Mouse (Mus musculus) limb, embryonic 12.5 days (tissue): ENCODE data around the gene Esyt1. TPM values are rescaled to one million over a fixed set of nuclear protein-coding genes. Genes with fewer than 3 reads are reported as not detected.
"Not testable (repeated sequence)": the region's sequence is repeated elsewhere in the genome, so short reads cannot be mapped to it uniquely, and the experiment has no call there.

Experiments used
- ATAC-seq: fragments of 200-750 bp; cut with Nextera tagmentation; 2 replicates; pipeline ENCODE4 v1.8.0; 2017; ENCODE audit warnings: low read depth, moderate TSS enrichment; ENCODE audit not compliant: insufficient number of reproducible peaks, insufficient read depth, low FRiP score, low TSS enrichment
- H3K27ac ChIP-seq: fragments of 300-500 bp; sonication (generic); 2 replicates; pipeline ENCODE4 v1.5.1; 2016; ENCODE audit warnings: mild to moderate bottlenecking, moderate library complexity
- H3K27me3 ChIP-seq: fragments of 300-500 bp; sonication (generic); 2 replicates; pipeline ENCODE4 v1.6.1; 2016; ENCODE audit warnings: mild to moderate bottlenecking, moderate library complexity
- H3K36me3 ChIP-seq: fragments of 300-500 bp; sonication (generic); 2 replicates; pipeline ENCODE4 v1.6.1; 2016; ENCODE audit warnings: mild to moderate bottlenecking, moderate library complexity
- H3K4me1 ChIP-seq: fragments of 300-500 bp; sonication (generic); replicated peaks from 2 replicates; pipeline ENCODE4 v1.6.1; 2016
- H3K4me2 ChIP-seq: fragments of 300-500 bp; sonication (generic); 2 replicates; pipeline ENCODE4 v1.6.1; 2016; ENCODE audit warnings: mild to moderate bottlenecking, moderate library complexity
- H3K4me3 ChIP-seq: fragments of 300-500 bp; sonication (generic); replicated peaks from 2 replicates; pipeline ENCODE4 v1.5.1; 2016; ENCODE audit warnings: mild to moderate bottlenecking
- H3K9ac ChIP-seq: fragments of 300-500 bp; sonication (generic); replicated peaks from 2 replicates; pipeline ENCODE4 v1.6.1; 2016; ENCODE audit warnings: mild to moderate bottlenecking, moderate library complexity
- H3K9me3 ChIP-seq: fragments of 300-500 bp; sonication (generic); 2 replicates; pipeline ENCODE4 v1.6.1; 2016; ENCODE audit warnings: mild to moderate bottlenecking, moderate library complexity
- WGBS: fragments of 180-500 bp; shearing (Covaris S2); methylation state at CpG from one replicate; pipeline ENCODE4 v1.1.7; 2016; 5-methylcytosine and 5-hydroxymethylcytosine counted together
- polyA plus RNA-seq: library from polyadenylated mRNA; unstranded; fragments of >200 nt; fragmentation: Nextera tagmentation; extraction: Ambion mirVana; gene quantifications from 2 replicates; pipeline ENCODE4 v1.2.1, GENCODE M21; 2016

Gene Esyt1
- polyA plus RNA-seq, 1 experiment from 2014 or later = 18.5 TPM

- Histone ChIP-seq H3K27ac (no peak overlapping the region), H3K4me2 (no peak overlapping the region), H3K4me3 (no peak overlapping the region), H3K9ac (no peak overlapping the region), H3K36me3 (peaks cover 47% of the 10 kb centered on the region), H3K27me3 (peaks cover 58% of the 10 kb centered on the region), H3K9me3 (no peaks in the 10 kb centered on the region), H3K4me1 (peaks cover 6% of the 10 kb centered on the region)
- no peak for ATAC-seq
- 19% methylated on average over 6 of the region's 6 CpGs for WGBS
Observed at GRCm38 (mm10) chr10:128516677-128517076, 9.0 kb downstream of the Esyt1 start.

- peak overlapping the region; percentile 40 for H3K4me2 ChIP-seq
- H3K4me3 ChIP-seq = peak overlapping the region; percentile 19
- H3K36me3 ChIP-seq = peaks cover 43% of the 10 kb centered on the region
- H3K9me3 ChIP-seq = no peaks in the 10 kb centered on the region
- 7% methylated on average over 20 of the region's 20 CpGs for WGBS
- H3K27me3 ChIP-seq = peaks cover 51% of the 10 kb centered on the region
- H3K4me1 ChIP-seq = peaks cover 6% of the 10 kb centered on the region
- peak overlapping the region; percentile 37; the same call in 1 of the 2 replicates for H3K9ac ChIP-seq
- ATAC-seq = no peak
- no peak overlapping the region for H3K27ac ChIP-seq
Observed at GRCm38 (mm10) chr10:128516029-128516428, 9.6 kb downstream of the Esyt1 start.

- no peak overlapping the region for H3K27ac ChIP-seq
- H3K9ac ChIP-seq = no peak overlapping the region
- peaks cover 47% of the 10 kb centered on the region for H3K27me3 ChIP-seq
- no peak for ATAC-seq
- no peak overlapping the region for H3K4me2 ChIP-seq
- peaks cover 6% of the 10 kb centered on the region for H3K4me1 ChIP-seq
- H3K36me3 ChIP-seq = peaks cover 42% of the 10 kb centered on the region
- H3K9me3 ChIP-seq = no peaks in the 10 kb centered on the region
- H3K4me3 ChIP-seq = no peak overlapping the region
- WGBS = 88% methylated on average over 4 of the region's 4 CpGs
Observed at GRCm38 (mm10) chr10:128515044-128515443, 10.6 kb downstream of the Esyt1 start.

- no peak overlapping the region for H3K9ac ChIP-seq
- H3K4me1 ChIP-seq = peaks cover 6% of the 10 kb centered on the region
- ATAC-seq = no peak
- H3K4me2 ChIP-seq = no peak overlapping the region
- no peak overlapping the region for H3K27ac ChIP-seq
- peaks cover 30% of the 10 kb centered on the region for H3K36me3 ChIP-seq
- H3K4me3 ChIP-seq = no peak overlapping the region
- WGBS = 79% methylated on average over 12 of the region's 12 CpGs
- no peaks in the 10 kb centered on the region for H3K9me3 ChIP-seq
- peaks cover 20% of the 10 kb centered on the region for H3K27me3 ChIP-seq
Observed at GRCm38 (mm10) chr10:128511761-128512160, 13.9 kb downstream of the Esyt1 start.

GRCm38 (mm10) chr10:128511189-128511588 lies 14.5 kb downstream of the Esyt1 start:
- no peak for ATAC-seq
- Histone ChIP-seq H3K4me1 (peaks cover 4% of the 10 kb centered on the region), H3K9ac (no peak overlapping the region), H3K9me3 (no peaks in the 10 kb centered on the region), H3K27ac (no peak overlapping the region), H3K27me3 (peaks cover 14% of the 10 kb centered on the region), H3K36me3 (peaks cover 30% of the 10 kb centered on the region), H3K4me3 (no peak overlapping the region), H3K4me2 (no peak overlapping the region)
- WGBS = 82% methylated on average over 9 of the region's 9 CpGs

GRCm38 (mm10) chr10:128510301-128510700 lies 15.4 kb downstream of the Esyt1 start:
- H3K4me2 ChIP-seq = no peak overlapping the region
- peaks cover 6% of the 10 kb centered on the region for H3K27me3 ChIP-seq
- H3K36me3 ChIP-seq = peaks cover 26% of the 10 kb centered on the region
- H3K4me1 ChIP-seq = no peaks in the 10 kb centered on the region
- 85% methylated on average over 11 of the region's 11 CpGs for WGBS
- no peak overlapping the region for H3K9ac ChIP-seq
- ATAC-seq = no peak
- no peak overlapping the region for H3K4me3 ChIP-seq
- H3K27ac ChIP-seq = no peak overlapping the region
- H3K9me3 ChIP-seq = no peaks in the 10 kb centered on the region

GRCm38 (mm10) chr10:128509831-128510230 lies 15.8 kb downstream of the Esyt1 start:
- 78% methylated on average over 4 of the region's 4 CpGs for WGBS
- no peak for ATAC-seq

GRCm38 (mm10) chr10:128509203-128509602 lies 16.5 kb downstream of the Esyt1 start:
- no peaks in the 10 kb centered on the region for H3K9me3 ChIP-seq
- H3K4me1 ChIP-seq = no peaks in the 10 kb centered on the region
- H3K4me2 ChIP-seq = no peak overlapping the region
- no peak overlapping the region for H3K27ac ChIP-seq
- H3K9ac ChIP-seq = no peak overlapping the region
- no peak for ATAC-seq
- H3K27me3 ChIP-seq = no peaks in the 10 kb centered on the region
- no peak overlapping the region for H3K4me3 ChIP-seq
- WGBS = 88% methylated on average over 9 of the region's 9 CpGs
- H3K36me3 ChIP-seq = peaks cover 21% of the 10 kb centered on the region

More at GRCm38 (mm10) chr10:128509831-128510230, 15.8 kb downstream of the Esyt1 start:
- Histone ChIP-seq H3K27me3 (peaks cover under 1% of the 10 kb centered on the region), H3K4me3 (no peak overlapping the region), H3K27ac (no peak overlapping the region), H3K9ac (no peak overlapping the region), H3K4me2 (no peak overlapping the region), H3K9me3 (no peaks in the 10 kb centered on the region), H3K4me1 (no peaks in the 10 kb centered on the region), H3K36me3 (peaks cover 21% of the 10 kb centered on the region)

GRCm38 (mm10) chr10:128508260-128508659 lies 17.4 kb downstream of the Esyt1 start:
- H3K9me3 ChIP-seq = no peaks in the 10 kb centered on the region
- H3K36me3 ChIP-seq = peaks cover 21% of the 10 kb centered on the region
- no peak overlapping the region for H3K4me2 ChIP-seq
- no peak for ATAC-seq
- no peaks in the 10 kb centered on the region for H3K4me1 ChIP-seq
- no peak overlapping the region for H3K27ac ChIP-seq
- no peak overlapping the region for H3K9ac ChIP-seq
- H3K4me3 ChIP-seq = no peak overlapping the region
- H3K27me3 ChIP-seq = no peaks in the 10 kb centered on the region
- 81% methylated on average over 9 of the region's 9 CpGs for WGBS

GRCm38 (mm10) chr10:128505974-128506373 lies 19.7 kb downstream of the Esyt1 start:
- no peaks in the 10 kb centered on the region for H3K27me3 ChIP-seq
- no peak overlapping the region for H3K27ac ChIP-seq
- H3K4me1 ChIP-seq = no peaks in the 10 kb centered on the region
- ATAC-seq = no peak
- peaks cover 12% of the 10 kb centered on the region; the same call in 1 of the 2 replicates for H3K36me3 ChIP-seq
- no peak overlapping the region for H3K9ac ChIP-seq
- H3K4me2 ChIP-seq = no peak overlapping the region
- WGBS = 96% methylated on average over 14 of the region's 14 CpGs
- H3K4me3 ChIP-seq = no peak overlapping the region
- no peaks in the 10 kb centered on the region for H3K9me3 ChIP-seq

- not testable (repeated sequence) for H3K4me3 ChIP-seq, H3K36me3 ChIP-seq, H3K27ac ChIP-seq, H3K4me2 ChIP-seq, ATAC-seq, H3K9me3 ChIP-seq, H3K27me3 ChIP-seq, H3K9ac ChIP-seq, H3K4me1 ChIP-seq
- 82% methylated on average over 5 of the region's 5 CpGs for WGBS
Observed at GRCm38 (mm10) chr10:128505371-128505667, 20.4 kb downstream of the Esyt1 start.

- Histone ChIP-seq H3K9ac (no peak overlapping the region), H3K4me1 (no peaks in the 10 kb centered on the region), H3K27ac (no peak overlapping the region), H3K4me2 (no peak overlapping the region), H3K4me3 (no peak overlapping the region), H3K9me3 (no peaks in the 10 kb centered on the region), H3K36me3 (peaks cover 2% of the 10 kb centered on the region; the same call in 1 of the 2 replicates), H3K27me3 (no peaks in the 10 kb centered on the region)
- WGBS = 78% methylated on average over 9 of the region's 9 CpGs
- ATAC-seq = no peak
Observed at GRCm38 (mm10) chr10:128504641-128505370, 20.9 kb downstream of the Esyt1 start.
